Mouse (Mus musculus) central nervous system, embryonic 18 days (tissue): ENCODE measurements around the gene Stk38. TPM values are rescaled to one million over a fixed set of nuclear protein-coding genes. Genes with fewer than 3 reads are reported as not detected.

Experiments
- polyA plus RNA-seq: library from polyadenylated mRNA; depleted of rRNA; stranded (reverse); fragments of >200 nt; gene quantifications from 2 replicates; pipeline ENCODE4 v1.2.3, GENCODE M21; 2012; rRNA removed

Gene Stk38
- polyA plus RNA-seq = 91.9 and 94.6 TPM in 2 replicates

GRCm38 (mm10) chr17:29007641-29008325 lies at the start of gene Stk38:
TSS of gene Stk38 (minus strand) at chr17:29007995.

GRCm38 (mm10) chr17:29032274-29033069 lies 24.7 kb upstream of the Stk38 start, which contains the start of gene Srsf3:
TSS of gene Srsf3 (plus strand) at chr17:29032628.

GRCm38 (mm10) chr17:28951831-28952799 lies 55.7 kb downstream of the Stk38 start, which contains the start of gene Kctd20:
TSS of gene Kctd20 (plus strand) at chr17:28951950.

GRCm38 (mm10) chr17:28943740-28944139 lies 64.1 kb downstream of the Stk38 start, which contains the start of gene Pxt1:
TSS of gene Pxt1 (minus strand) at chr17:28943840.

Other genes starting within 250 kb of the Stk38 start
- gene Mapk13, start 238.7 kb downstream of the Stk38 start, polyA plus RNA-seq = 1.2 and 4.9 TPM in 2 replicates
- gene Brpf3, start 206.9 kb downstream of the Stk38 start, polyA plus RNA-seq = 29.1 and 33.9 TPM in 2 replicates
- 0.04 and 0.14 TPM in 2 replicates for gene Pnpla1, start 149.6 kb downstream of the Stk38 start, polyA plus RNA-seq
- 2.6 and 2.9 TPM in 2 replicates for gene 4930539E08Rik, start 92.7 kb downstream of the Stk38 start, polyA plus RNA-seq
- 0.11 TPM in 1 of 2 replicates, not detected in the other for gene Pxt1, start 64.2 kb downstream of the Stk38 start, polyA plus RNA-seq
- gene Kctd20, start 56.0 kb downstream of the Stk38 start, polyA plus RNA-seq = 71.8 and 72.3 TPM in 2 replicates
- 330 and 355 TPM in 2 replicates for gene Srsf3, start 24.6 kb upstream of the Stk38 start, polyA plus RNA-seq
- gene Cdkn1a, start 83.0 kb upstream of the Stk38 start, polyA plus RNA-seq = 45.1 and 51.9 TPM in 2 replicates
- gene Rab44, start 106.2 kb upstream of the Stk38 start, polyA plus RNA-seq = 0.06 and 0.19 TPM in 2 replicates
- gene Cpne5, start 230.2 kb upstream of the Stk38 start, polyA plus RNA-seq = 55.1 and 68.9 TPM in 2 replicates